Mouse (Mus musculus): ENCODE measurements around the gene Slc22a29.
"Not testable (repeated sequence)": the region's sequence is repeated elsewhere in the genome, so short reads cannot be mapped to it uniquely, and the experiment has no call there.

Gene Slc22a29

GRCm38 (mm10) chr19:8218800-8219199 lies at the start of gene Slc22a29:
Gene Slc22a29, minus strand, starts transcription at chr19:8218900.
- no peak for DNase-seq (ENCODE audit: low spot score)

- DNase-seq (ENCODE audit: low spot score) = no peak
Measured at GRCm38 (mm10) chr19:8265324-8265723, 46.6 kb upstream of the Slc22a29 start.

- DNase-seq (ENCODE audit: low spot score) = peak; percentile 4
Measured at GRCm38 (mm10) chr19:8252705-8253037, 34.0 kb upstream of the Slc22a29 start.

- peak; percentile 42 for DNase-seq (ENCODE audit: low spot score)
Measured at GRCm38 (mm10) chr19:8251896-8252704, 33.4 kb upstream of the Slc22a29 start.

- no peak for DNase-seq (ENCODE audit: low spot score)
Measured at GRCm38 (mm10) chr19:8228916-8229315, 10.2 kb upstream of the Slc22a29 start.

- no peak for DNase-seq (ENCODE audit: low spot score)
Measured at GRCm38 (mm10) chr19:8148787-8149523, 69.7 kb downstream of the Slc22a29 start.

GRCm38 (mm10) chr19:8142716-8143115 lies 76.0 kb downstream of the Slc22a29 start:
- DNase-seq (ENCODE audit: low spot score) = not testable (repeated sequence)

GRCm38 (mm10) chr19:8134127-8134841 lies 84.4 kb downstream of the Slc22a29 start:
- DNase-seq (ENCODE audit: low spot score) = not testable (repeated sequence)

- DNase-seq (ENCODE audit: low spot score) = not testable (repeated sequence)
Measured at GRCm38 (mm10) chr19:8131881-8132280, 86.8 kb downstream of the Slc22a29 start, which contains the start of gene Slc22a28. Gene Slc22a28, minus strand, starts transcription at chr19:8131982.
